Mouse (Mus musculus): ENCODE measurements at regions not wholly inside any gene's neighbourhood (a gene's known extent, or its start where the extent isn't known, plus 50 kb on each side); places are given as distances from the start of the nearest gene placed in this dataset.

DNA sequence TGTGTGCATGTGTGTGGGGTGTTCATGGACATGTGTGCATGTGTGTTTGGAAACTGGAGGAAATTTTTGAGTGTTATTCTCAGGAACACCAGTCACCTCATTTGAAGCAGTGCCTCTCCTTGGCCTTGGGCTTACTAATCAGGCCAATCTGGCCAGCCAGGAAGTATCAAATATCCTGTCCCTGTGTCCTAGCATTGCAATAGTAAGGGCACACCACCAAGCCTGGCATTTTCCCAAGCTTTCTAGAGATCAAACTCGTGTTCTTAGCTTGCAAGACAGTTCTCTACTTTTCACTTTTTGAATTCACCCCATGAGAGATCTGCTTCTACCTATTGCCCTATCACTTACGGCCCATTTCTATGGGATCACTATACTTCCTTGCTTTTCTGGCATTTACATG is 376.7 kb downstream of the 9330182O14Rik start:
- TF ChIP-seq EP300 (IDR thresholded peaks at IDR 0.05; ENCODE audit: low read depth) (no peak), CTCF (IDR thresholded peaks at IDR 0.05; ENCODE audit: low read depth) (no peak)

Data from heart, postnatal 0 days (tissue).